Mouse (Mus musculus) embryonic fibroblast, embryonic 13.5 days (primary cell): ENCODE data around the gene Acsbg1. TPM values are rescaled to one million over a fixed set of nuclear protein-coding genes. Genes with fewer than 3 reads are reported as not detected.
"Not testable (repeated sequence)": the region's sequence is repeated elsewhere in the genome, so short reads cannot be mapped to it uniquely, and the experiment has no call there.

ENCODE experiments used
- H3K27ac ChIP-seq: 2 replicates; pipeline ENCODE4 v1.5.1; 2012; ENCODE audit warnings: low read length, control low read depth, inconsistent platforms; ENCODE audit not compliant: insufficient read depth
- H3K4me1 ChIP-seq: 2 replicates; pipeline ENCODE4 v1.6.1; 2011; ENCODE audit warnings: low read length; ENCODE audit not compliant: control insufficient read depth, insufficient read depth
- H3K4me3 ChIP-seq: 2 replicates; pipeline ENCODE4 v1.5.1; 2011; ENCODE audit warnings: mild to moderate bottlenecking, control low read depth, low read length; ENCODE audit not compliant: insufficient read depth
- CTCF ChIP-seq: IDR thresholded peaks from 2 replicates; pipeline ENCODE4 v1.5.1; 2011; ENCODE audit warnings: mild to moderate bottlenecking, control low read depth, low read length, moderate library complexity, borderline replicate concordance; ENCODE audit not compliant: insufficient read depth
- POLR2A ChIP-seq: IDR thresholded peaks from 2 replicates; pipeline ENCODE4 v1.6.1; 2011; ENCODE audit warnings: low read depth, mild to moderate bottlenecking, control low read depth, low read length, moderate library complexity
- polyA plus RNA-seq: library from polyadenylated mRNA; stranded (reverse); fragments of >200 nt; gene quantifications from 2 replicates; pipeline ENCODE4 v1.2.4, GENCODE M21; 2011; ENCODE audit warnings: low read depth; ENCODE audit not compliant: missing spikeins, insufficient read length

Gene Acsbg1
- polyA plus RNA-seq, 1 experiment, result 0.56 TPM

DNA sequence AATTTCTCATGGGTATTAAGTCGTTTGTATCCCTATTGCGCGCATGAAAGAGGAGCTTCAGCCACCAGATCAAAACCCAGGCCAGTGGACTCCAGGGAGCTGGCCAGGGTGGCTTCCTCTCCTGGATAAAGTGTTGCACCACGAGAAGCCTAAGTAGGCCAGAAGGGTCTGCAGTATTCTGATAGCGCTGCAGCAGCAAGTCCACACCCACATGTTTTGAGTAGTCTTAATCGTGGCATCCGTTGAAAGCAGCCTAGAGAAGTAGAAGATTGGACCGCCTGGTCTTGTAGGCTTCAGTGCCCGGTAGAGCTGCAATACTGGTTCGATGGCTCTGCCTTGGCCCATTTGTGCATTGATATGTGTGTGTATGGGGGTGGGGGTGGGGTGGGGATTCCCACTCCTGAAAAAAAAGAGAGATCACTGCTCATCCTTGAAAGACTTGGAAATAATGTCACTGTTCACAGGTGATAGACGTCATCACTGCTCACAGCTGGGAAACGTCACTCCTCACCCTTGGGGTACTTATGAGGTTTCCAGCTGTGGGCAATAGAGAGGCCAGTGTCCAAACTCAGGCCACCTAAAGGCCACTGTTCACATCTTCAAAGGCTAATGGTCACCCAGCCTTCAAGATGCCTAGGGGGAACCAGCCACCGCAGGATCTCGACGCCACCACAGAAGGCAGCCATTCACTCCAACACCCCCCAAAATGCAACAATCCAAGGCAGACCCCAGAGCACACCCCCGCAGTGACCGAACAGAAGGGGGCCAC lies 36.8 kb upstream of the Acsbg1 start, which contains the start of gene Dnaja4:
Gene Dnaja4, plus strand, starts transcription at position 556 of the 769 bp plus-strand sequence.
- H3K4me3 ChIP-seq, result peak within 1 kb of the TSS; percentile 72
- no peak within 1 kb of the TSS for H3K27ac ChIP-seq
- 0 out of 2 replicates have a peak, but pooled peaks cover 4% of the 10 kb centered on the region for H3K4me1 ChIP-seq
- no peak for TF ChIP-seq POLR2A
- TF ChIP-seq CTCF, result no peak

DNA sequence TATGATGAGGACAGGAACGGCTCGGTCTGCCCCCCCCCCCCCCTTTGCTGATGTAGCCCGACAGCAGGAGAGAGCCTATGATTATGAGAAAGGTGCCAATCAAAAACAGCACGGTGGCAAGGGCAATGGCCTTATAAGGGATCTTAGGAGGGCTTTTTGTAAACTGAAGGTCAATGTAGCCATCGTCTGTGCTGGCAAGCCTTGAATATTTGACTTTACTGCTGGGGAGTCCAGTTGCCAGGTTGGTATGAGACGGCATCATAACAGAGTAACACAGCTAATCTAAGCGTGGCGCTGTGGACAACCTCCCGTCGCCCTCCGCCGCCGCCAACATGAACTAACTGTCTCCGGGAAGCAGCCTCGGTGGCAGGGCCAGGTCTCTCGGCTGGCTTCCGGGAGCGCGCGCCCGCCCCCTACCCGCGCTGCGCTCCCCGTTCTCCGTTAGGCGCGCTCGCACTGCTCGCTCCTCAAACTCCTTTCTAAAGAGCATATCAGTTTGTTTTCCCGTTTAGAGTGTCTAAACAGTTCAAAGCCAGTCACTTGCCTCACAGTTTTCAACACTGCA lies 29.7 kb upstream of the Acsbg1 start:
- peak overlapping the region; percentile 25 for H3K4me3 ChIP-seq
- H3K4me1 ChIP-seq, H3K27ac ChIP-seq: not testable (repeated sequence)

DNA sequence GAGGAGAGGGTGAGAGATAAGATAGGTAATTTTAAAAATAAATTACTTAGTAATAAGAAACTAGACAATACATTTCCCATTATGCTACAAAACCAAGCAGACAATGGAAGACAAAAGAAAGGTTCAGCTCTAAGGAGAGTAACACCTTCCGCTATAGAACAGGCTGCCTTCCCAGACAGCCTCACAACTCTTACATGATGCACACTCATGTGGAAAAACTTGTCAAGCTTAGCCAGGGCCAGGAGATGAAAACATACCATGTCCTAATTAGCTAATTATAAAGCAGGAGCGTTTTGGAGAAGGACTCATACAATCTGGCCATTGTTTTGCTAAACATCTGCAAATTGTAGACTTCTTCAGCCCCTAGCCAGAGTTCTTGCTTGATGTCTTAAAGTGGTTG lies 29.0 kb upstream of the Acsbg1 start:
- not testable (repeated sequence) for H3K4me1 ChIP-seq, H3K4me3 ChIP-seq, H3K27ac ChIP-seq

DNA sequence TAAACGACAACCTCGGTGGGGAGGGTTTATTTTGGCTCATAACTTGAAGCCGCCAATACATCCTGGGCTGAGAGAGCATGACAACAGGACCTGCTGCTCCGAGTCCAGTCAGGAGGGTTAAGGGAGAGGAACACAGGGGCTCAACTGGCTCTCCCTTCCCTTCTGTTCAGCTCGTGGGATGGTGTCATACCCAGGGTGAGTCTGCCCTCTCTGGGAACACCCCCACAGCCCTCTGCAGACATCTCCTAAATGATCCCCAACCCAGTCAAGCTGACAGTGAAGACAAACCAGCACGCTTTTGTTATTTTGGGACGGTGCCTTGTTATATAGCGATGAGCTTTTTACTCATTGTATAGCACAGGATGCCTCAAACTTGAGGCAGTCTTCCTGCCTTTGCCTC lies 27.8 kb upstream of the Acsbg1 start:
- Histone ChIP-seq H3K27ac (no peak overlapping the region), H3K4me1 (no peaks in the 10 kb centered on the region), H3K4me3 (no peak overlapping the region)
- no peak for TF ChIP-seq CTCF

DNA sequence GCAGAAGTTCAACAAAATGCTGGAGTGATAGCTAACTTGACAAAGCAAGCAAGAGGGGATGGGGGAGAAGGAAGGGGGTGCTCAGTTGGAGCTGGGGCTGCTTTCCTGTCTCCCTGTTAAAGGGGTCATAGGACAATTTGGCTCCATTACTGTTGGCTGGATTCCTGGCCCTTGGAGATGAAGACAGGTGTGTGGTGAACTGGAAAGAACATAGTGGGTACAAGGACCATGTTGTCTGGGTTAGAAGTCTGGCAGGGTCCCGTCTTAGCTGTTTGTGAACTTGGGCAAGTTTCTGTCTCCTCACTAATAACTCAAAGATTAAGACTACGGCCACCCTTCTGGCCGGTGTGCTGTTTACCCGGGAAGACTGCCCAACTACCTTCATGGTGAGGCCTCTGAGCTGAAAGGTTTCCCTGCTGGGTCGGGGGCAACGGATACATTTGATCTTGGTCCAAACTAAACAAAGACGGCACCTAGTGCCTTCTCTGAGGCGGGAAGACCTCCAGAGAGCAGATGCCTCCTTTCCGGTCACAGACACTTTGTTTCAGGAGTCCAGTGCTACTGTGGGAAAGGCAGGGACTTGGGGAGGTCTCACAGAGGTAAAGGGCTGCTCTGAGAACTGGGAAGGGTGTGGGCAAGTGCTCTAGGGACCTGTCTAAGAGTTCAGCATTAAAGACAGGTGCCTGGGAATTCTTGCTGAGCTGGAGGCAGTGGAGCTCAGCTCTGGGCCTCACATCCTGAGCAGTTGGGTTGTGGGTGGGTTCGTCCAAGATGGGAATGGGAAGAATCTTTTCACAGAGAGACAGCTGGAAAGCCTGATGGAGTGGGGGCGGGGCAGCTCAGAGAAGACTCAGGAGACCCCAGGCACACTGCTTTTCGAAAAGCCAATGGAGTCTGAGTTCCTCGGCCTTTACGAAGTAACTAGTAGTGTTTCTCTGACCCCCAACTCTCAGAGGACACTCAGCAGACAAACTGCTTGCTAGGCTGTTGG lies 25.9 kb upstream of the Acsbg1 start:
- TF ChIP-seq CTCF (no peak), POLR2A (no peak)
- H3K27ac ChIP-seq, result no peak overlapping the region
- H3K4me3 ChIP-seq, result no peak overlapping the region
- H3K4me1 ChIP-seq, result no peaks in the 10 kb centered on the region

DNA sequence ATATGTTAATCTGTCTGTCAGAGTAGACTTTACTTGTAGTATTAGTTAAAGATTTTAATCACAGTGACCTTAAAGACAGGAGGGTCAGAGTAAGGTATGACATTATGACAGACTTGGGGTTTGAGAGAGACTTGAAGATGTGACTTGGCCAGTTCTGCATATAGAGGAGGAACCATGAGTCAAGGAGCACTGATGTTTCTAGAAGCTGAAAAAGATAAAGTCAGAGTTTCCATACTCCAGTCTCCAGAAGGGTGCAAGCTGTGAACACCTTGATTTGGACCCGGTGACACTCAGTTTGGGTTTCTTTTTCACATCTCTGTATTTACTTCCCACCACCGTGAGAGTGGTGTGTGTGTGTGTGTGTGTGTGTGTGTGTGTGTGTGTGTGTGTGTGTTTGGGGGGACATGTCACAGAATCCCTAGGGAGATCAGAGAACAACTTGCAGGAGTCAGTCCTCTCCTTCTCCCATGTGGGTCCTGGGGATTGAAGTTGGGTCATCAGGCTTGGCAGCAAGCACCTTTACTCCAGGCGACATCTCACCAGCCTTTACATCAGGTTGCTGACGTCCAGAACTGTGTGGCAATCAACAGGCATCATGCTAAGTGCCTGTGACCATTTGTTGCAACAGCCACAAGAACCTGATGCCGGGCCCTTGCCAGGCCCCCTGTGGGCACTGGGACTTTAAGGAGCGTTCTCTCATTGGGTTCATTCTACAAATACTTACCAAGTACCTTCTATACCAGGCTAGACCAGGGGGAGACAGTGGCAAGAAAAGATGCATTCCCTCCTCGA lies 22.3 kb upstream of the Acsbg1 start:
- no peaks in the 10 kb centered on the region for H3K4me1 ChIP-seq
- no peak overlapping the region for H3K4me3 ChIP-seq
- no peak for TF ChIP-seq POLR2A
- TF ChIP-seq CTCF, result no peak
- no peak overlapping the region for H3K27ac ChIP-seq

DNA sequence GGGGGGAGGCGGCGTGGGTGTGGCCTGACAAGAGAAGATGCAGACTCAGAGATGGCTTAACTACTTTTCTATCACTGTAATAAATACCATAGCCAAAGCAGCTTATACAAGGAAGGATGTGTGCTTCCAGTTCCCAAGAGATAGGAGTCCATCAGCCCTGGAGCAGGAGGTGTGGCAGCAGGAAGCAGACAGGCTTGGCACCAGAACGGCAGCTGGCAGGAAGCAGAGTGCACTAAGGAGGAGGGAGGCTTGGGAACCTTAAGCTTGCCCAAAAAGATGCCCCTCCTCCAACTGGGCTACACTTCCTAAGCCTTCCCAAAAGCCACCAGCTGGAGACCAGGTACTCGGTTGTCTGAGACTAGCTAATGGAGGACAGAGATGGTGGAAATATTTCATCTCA lies 21.2 kb upstream of the Acsbg1 start:
- H3K4me1 ChIP-seq, result no peaks in the 10 kb centered on the region
- no peak for TF ChIP-seq POLR2A
- no peak for TF ChIP-seq CTCF
- no peak overlapping the region for H3K4me3 ChIP-seq
- no peak overlapping the region for H3K27ac ChIP-seq

DNA sequence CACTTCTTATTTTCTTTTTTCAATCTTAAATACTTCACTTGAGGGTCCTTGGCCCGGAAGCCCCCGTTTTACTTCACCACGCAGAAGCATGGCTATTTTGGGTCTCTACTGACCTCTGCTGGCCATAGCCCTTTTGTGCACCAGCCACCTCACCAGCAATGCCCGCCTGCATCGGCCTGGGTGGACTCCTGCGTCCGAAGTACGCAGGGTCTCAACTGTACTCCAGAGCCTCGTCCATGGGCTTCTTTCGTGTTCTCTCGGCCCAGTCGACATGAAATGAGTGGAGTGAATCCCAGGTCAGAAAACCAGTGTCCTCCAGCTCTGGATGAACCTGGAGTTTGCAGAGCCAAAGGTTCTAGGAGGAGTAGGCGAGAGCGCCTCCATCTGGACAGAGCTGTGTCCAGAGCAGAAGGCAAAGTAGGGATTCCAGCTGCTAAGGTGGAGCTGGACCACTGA lies 14.9 kb upstream of the Acsbg1 start:
- Histone ChIP-seq H3K4me3 (peak overlapping the region; percentile 13; the same call in 1 of the 2 replicates), H3K4me1 (no peaks in the 10 kb centered on the region), H3K27ac (no peak overlapping the region)
- TF ChIP-seq CTCF, result peak; percentile 78; the same call in 1 of the 2 replicates
- TF ChIP-seq POLR2A, result no peak

DNA sequence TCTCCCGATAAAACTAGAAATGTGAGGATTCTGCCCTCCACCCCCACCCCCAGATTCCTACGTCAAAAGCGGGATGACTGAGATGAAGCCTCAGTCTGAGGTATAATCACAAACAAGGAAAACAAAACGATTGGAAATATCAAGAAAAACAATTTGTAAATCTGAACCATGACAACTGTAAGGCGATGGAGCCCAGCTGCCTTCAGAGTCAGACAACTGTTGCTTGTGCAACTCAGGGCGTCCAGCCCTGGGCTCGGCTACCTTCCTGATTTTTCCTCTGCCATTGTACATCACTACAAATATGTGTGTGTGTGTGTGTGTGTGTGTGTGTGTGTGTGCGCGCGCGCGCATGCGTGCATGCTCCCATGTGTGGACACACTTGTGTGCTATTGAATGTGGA lies 12.2 kb upstream of the Acsbg1 start:
- no peak overlapping the region for H3K4me3 ChIP-seq
- TF ChIP-seq POLR2A, result no peak
- TF ChIP-seq CTCF, result no peak
- H3K27ac ChIP-seq, result no peak overlapping the region
- H3K4me1 ChIP-seq, result no peaks in the 10 kb centered on the region
